Mouse (Mus musculus): ENCODE measurements around the gene Trdmt1. TPM values are rescaled to one million over a fixed set of nuclear protein-coding genes. Genes with fewer than 3 reads are reported as not detected.

The Trdmt1 gene
- polyA plus RNA-seq, 1 experiment = 5.2 TPM

DNA sequence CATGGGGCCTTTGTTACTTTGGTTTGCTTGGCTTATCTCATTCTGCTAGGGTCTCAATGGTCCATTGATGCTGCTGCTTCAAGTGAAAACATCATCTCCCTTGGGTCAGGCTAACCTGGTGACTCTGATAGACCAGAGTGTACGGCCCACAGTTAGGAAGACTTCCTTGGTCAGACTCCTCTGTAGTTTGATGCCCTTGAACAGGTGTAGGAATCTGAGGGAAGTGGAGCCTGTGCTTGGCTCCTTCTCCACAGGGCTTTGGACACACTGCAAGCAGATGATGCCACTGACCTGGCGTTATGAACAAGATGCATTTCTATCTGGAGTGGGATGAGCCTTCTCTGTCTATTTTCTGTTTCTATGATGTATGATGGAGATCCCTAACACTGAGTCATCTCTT lies 41.8 kb downstream of the Trdmt1 start:
- WGBS = 78% methylated on average over 2 of the region's 2 CpGs
- TF ChIP-seq POLR2A (IDR thresholded peaks at IDR 0.05; ENCODE audit: borderline replicate concordance, insufficient read depth, low read length) (no peak), CTCF (IDR thresholded peaks at IDR 0.05; ENCODE audit: borderline replicate concordance, insufficient read depth, low read depth, low read length) (no peak)
- no peak for DNase-seq
- no peaks in the 10 kb centered on the region for H3K4me1 ChIP-seq (ENCODE audit: control insufficient read depth, insufficient read depth, low read length)
- H3K27ac ChIP-seq (ENCODE audit: insufficient read depth, low read length) = no peak overlapping the region
- H3K4me3 ChIP-seq (replicated peaks; ENCODE audit: insufficient read depth, low read depth, low read length) = no peak overlapping the region
- no peaks in the 10 kb centered on the region for H3K27me3 ChIP-seq (ENCODE audit: control insufficient read depth, insufficient read depth, low read length)

DNA sequence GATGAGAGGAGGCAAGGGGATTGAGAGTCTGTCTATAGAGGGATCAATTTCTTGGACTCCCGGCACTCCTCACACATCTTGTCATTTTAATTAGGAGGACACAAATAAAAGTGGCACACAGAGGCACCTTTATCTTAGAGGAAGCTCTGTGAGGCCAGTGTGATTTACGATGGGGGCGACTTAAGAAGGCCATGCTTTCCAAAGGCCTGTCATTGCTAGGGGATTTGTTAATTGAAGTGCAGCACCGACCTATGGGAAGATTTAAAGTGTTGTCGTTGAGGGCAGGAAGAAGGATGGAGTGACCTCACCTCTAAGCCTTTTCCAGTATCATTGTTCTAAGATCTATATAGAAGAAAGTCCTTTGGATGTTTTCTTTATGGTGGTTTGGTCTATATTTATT lies 42.9 kb downstream of the Trdmt1 start:
- TF ChIP-seq CTCF (IDR thresholded peaks at IDR 0.05; ENCODE audit: borderline replicate concordance, insufficient read depth, low read depth, low read length) = no peak
- TF ChIP-seq POLR2A (IDR thresholded peaks at IDR 0.05; ENCODE audit: borderline replicate concordance, insufficient read depth, low read length) = no peak
- WGBS = 66% methylated on average over 5 of the region's 5 CpGs
- Histone ChIP-seq H3K4me3 (replicated peaks; ENCODE audit: insufficient read depth, low read depth, low read length) (no peak overlapping the region), H3K27ac (ENCODE audit: insufficient read depth, low read length) (no peak overlapping the region), H3K4me1 (ENCODE audit: control insufficient read depth, insufficient read depth, low read length) (no peaks in the 10 kb centered on the region), H3K27me3 (ENCODE audit: control insufficient read depth, insufficient read depth, low read length) (no peaks in the 10 kb centered on the region)
- no peak for DNase-seq

DNA sequence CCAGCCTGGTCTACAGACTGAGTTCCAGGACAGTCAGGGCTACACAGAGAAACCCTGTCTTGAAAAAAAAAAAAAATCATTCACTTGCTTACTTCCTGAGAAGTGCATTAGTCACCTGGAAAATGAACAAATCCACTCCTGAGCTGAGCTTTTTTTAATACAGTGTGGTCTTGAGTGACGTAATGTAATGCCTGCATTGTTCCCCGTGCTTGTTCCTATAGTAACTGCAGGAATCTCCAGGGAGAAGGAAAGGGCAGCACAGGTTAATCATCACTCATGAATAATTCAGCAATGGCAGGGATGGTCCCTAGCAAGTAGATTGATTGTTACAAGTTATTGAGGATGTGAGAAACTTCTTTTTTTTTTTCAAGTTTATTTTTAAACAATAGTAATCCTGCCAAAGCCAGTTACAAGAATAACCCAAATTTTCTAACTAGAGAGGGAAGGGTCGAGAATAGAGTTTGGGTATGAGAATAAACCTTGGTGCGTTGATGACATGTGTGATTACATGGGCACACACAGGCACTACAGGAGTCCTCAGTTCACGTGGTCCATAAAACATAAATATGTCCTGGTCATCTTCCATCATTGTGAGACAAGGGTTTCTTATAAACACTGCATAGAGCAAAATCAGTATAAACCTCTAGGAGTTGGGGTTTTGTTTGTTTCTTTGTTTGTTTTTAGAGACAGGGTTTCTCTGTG lies 44.0 kb downstream of the Trdmt1 start:
- no peaks in the 10 kb centered on the region for H3K27me3 ChIP-seq (ENCODE audit: control insufficient read depth, insufficient read depth, low read length)
- WGBS = 38% methylated on average over 5 of the region's 5 CpGs

DNA sequence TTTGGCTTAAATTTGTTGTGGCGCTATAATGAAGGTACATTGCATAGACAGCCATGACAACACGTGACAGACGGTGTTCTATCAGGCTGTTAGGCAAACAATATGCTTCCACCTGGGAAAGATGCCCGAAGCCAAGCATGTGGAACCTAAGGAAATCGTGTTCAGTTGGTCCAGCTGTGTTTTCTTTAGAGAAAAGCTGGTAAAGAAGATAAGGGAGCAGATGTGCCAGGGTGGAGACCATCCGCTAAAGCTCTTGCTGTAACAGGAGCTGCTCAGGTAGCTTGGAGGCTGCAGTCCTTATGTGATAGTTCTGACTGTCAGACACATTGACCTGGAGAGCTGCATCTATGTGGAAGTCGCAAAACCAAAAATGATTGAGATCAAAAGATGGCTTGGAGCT lies 45.3 kb downstream of the Trdmt1 start:
- TF ChIP-seq POLR2A (IDR thresholded peaks at IDR 0.05; ENCODE audit: borderline replicate concordance, insufficient read depth, low read length) (no peak), CTCF (IDR thresholded peaks at IDR 0.05; ENCODE audit: borderline replicate concordance, insufficient read depth, low read depth, low read length) (no peak)
- Histone ChIP-seq H3K27me3 (ENCODE audit: control insufficient read depth, insufficient read depth, low read length) (no peaks in the 10 kb centered on the region), H3K4me3 (replicated peaks; ENCODE audit: insufficient read depth, low read depth, low read length) (no peak overlapping the region), H3K27ac (ENCODE audit: insufficient read depth, low read length) (no peak overlapping the region), H3K4me1 (ENCODE audit: control insufficient read depth, insufficient read depth, low read length) (no peaks in the 10 kb centered on the region)
- WGBS = 82% methylated on average over 7 of the region's 7 CpGs
- DNase-seq = no peak

More for the DNA sequence above, 44.0 kb downstream of the Trdmt1 start:
- DNase-seq = no peak
- Histone ChIP-seq H3K27ac (ENCODE audit: insufficient read depth, low read length) (no peak overlapping the region), H3K4me1 (ENCODE audit: control insufficient read depth, insufficient read depth, low read length) (no peaks in the 10 kb centered on the region), H3K4me3 (replicated peaks; ENCODE audit: insufficient read depth, low read depth, low read length) (no peak overlapping the region)
- no peak for TF ChIP-seq CTCF (IDR thresholded peaks at IDR 0.05; ENCODE audit: borderline replicate concordance, insufficient read depth, low read depth, low read length)
- TF ChIP-seq POLR2A (IDR thresholded peaks at IDR 0.05; ENCODE audit: borderline replicate concordance, insufficient read depth, low read length) = no peak

DNA sequence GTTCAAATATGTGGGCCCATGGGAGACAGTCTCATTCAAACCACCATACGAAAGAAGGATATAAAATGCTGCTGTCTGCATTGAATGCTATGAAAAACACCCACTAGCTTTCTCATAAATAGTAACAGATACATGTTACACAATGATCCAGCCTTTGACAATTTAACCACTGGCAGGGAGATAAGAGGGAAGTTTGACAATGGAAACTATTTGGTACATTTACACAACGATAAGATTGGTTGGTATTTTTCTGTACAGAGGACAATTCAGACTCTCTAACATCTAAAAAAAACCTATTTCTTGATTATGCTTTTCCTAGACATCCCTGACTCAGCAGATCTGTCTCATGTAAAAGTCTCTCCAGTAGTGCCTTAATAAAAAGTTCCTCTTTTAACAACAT lies 48.4 kb downstream of the Trdmt1 start:
- WGBS = 82% methylated on average over 2 of the region's 2 CpGs
- TF ChIP-seq POLR2A (IDR thresholded peaks at IDR 0.05; ENCODE audit: borderline replicate concordance, insufficient read depth, low read length) (no peak), CTCF (IDR thresholded peaks at IDR 0.05; ENCODE audit: borderline replicate concordance, insufficient read depth, low read depth, low read length) (no peak)
- H3K4me3 ChIP-seq (replicated peaks; ENCODE audit: insufficient read depth, low read depth, low read length) = no peak overlapping the region
- no peaks in the 10 kb centered on the region for H3K4me1 ChIP-seq (ENCODE audit: control insufficient read depth, insufficient read depth, low read length)
- no peak overlapping the region for H3K27ac ChIP-seq (ENCODE audit: insufficient read depth, low read length)
- DNase-seq = no peak
- H3K27me3 ChIP-seq (ENCODE audit: control insufficient read depth, insufficient read depth, low read length) = no peaks in the 10 kb centered on the region

DNA sequence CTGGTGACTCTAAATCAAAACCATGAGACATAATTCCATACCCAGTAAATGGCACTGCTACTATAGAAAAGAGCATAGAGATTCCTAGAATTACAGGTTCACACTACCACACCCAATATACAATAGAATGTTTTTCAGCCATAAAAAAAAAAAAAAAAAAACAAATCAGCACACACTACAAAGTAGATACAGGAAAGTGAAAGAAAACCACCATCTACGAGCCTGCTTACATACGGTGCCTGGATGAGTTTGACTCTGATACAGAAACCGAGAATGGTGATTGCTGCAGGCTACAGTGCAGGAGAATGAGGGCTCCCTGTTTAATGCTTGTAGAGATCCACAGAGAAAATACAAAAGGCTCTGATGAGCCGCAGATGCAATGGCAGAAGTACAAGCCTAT lies 51.5 kb downstream of the Trdmt1 start:
- no peaks in the 10 kb centered on the region for H3K27me3 ChIP-seq (ENCODE audit: control insufficient read depth, insufficient read depth, low read length)
- TF ChIP-seq POLR2A (IDR thresholded peaks at IDR 0.05; ENCODE audit: borderline replicate concordance, insufficient read depth, low read length) = no peak
- TF ChIP-seq CTCF (IDR thresholded peaks at IDR 0.05; ENCODE audit: borderline replicate concordance, insufficient read depth, low read depth, low read length) = no peak
- H3K4me1 ChIP-seq (ENCODE audit: control insufficient read depth, insufficient read depth, low read length) = no peaks in the 10 kb centered on the region
- no peak for DNase-seq
- WGBS = 87% methylated on average over 4 of the region's 4 CpGs
- H3K27ac ChIP-seq (ENCODE audit: insufficient read depth, low read length) = no peak overlapping the region
- H3K4me3 ChIP-seq (replicated peaks; ENCODE audit: insufficient read depth, low read depth, low read length) = no peak overlapping the region

DNA sequence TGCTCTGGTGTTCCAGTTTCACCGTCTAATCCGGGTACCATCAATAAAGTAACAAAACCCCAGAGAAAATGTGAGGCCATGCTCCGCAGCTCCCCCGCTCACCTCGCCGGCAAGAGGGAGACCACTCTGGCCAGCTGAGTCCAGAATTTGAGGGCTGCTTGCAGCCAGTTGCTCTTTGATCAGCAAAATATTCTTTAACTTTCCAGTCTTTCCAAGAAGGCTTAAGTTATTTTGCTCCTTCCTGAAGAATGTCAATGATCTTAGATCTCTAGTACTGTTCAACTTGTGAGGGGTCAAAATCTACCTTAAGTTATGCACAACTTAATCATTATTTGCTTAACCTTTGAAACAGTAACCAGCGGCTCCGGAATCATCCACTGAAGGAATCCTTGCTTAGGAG lies 52.7 kb downstream of the Trdmt1 start, which contains the start of gene Cubn:
Gene Cubn (minus strand): TSS at position 80 of the 400 bp plus-strand sequence.
- Histone ChIP-seq H3K27me3 (ENCODE audit: control insufficient read depth, insufficient read depth, low read length) (no peaks in the 10 kb centered on the region), H3K4me1 (ENCODE audit: control insufficient read depth, insufficient read depth, low read length) (no peaks in the 10 kb centered on the region), H3K4me3 (replicated peaks; ENCODE audit: insufficient read depth, low read depth, low read length) (no peak within 1 kb of the TSS), H3K27ac (ENCODE audit: insufficient read depth, low read length) (no peak within 1 kb of the TSS)
- no peak for DNase-seq
- TF ChIP-seq CTCF (IDR thresholded peaks at IDR 0.05; ENCODE audit: borderline replicate concordance, insufficient read depth, low read depth, low read length) = no peak
- no peak for TF ChIP-seq POLR2A (IDR thresholded peaks at IDR 0.05; ENCODE audit: borderline replicate concordance, insufficient read depth, low read length)
- 64% methylated on average over 8 of the region's 8 CpGs for WGBS

DNA sequence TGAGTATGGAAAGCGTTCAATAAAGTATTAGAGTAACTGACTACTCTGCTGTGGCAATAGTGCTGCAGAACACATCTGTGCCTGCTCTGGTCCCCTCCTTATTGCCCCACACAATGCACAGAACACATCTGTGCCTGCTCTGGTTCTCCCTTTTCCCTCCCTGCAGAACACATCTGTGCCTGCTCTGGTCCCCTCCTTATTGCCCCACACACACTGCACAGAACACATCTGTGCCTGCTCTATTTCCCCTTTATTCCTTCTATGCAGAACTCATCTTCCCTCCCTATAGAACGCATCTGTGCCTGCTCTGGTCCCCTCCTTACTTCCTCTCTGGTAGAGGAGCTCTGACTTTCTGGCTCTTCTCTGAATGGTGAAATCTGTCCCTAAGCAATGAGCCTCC lies 54.0 kb downstream of the Trdmt1 start:
- no peaks in the 10 kb centered on the region for H3K27me3 ChIP-seq (ENCODE audit: control insufficient read depth, insufficient read depth, low read length)
- TF ChIP-seq POLR2A (IDR thresholded peaks at IDR 0.05; ENCODE audit: borderline replicate concordance, insufficient read depth, low read length) (no peak), CTCF (IDR thresholded peaks at IDR 0.05; ENCODE audit: borderline replicate concordance, insufficient read depth, low read depth, low read length) (no peak)

More for the DNA sequence above, 54.0 kb downstream of the Trdmt1 start:
- Histone ChIP-seq H3K27ac (ENCODE audit: insufficient read depth, low read length) (no peak overlapping the region), H3K4me1 (ENCODE audit: control insufficient read depth, insufficient read depth, low read length) (no peaks in the 10 kb centered on the region), H3K4me3 (replicated peaks; ENCODE audit: insufficient read depth, low read depth, low read length) (no peak overlapping the region)
- 92% methylated on average over 2 of the region's 2 CpGs for WGBS
- no peak for DNase-seq

Data from cerebellum, adult 2 months (tissue).